Mouse (Mus musculus) splenic B cell, adult 2 months (primary cell): Measurements from ENCODE around the gene Olfr960.

ENCODE experiments used
- DNase-seq: peaks from one replicate; pipeline ENCODE4 v3.0.0-alpha.2; 2011; ENCODE audit warnings: low read depth, low spot score
- H3K27me3 ChIP-seq: 2 replicates; pipeline ENCODE4 v1.6.1; 2012; ENCODE audit warnings: mild to moderate bottlenecking, low read length, moderate library complexity, mixed read lengths; ENCODE audit not compliant: control insufficient read depth, poor library complexity, insufficient read depth, severe bottlenecking
- H3K36me3 ChIP-seq: 2 replicates; pipeline ENCODE4 v1.6.1; 2012; ENCODE audit warnings: mild to moderate bottlenecking, low read length, moderate library complexity, mixed read lengths; ENCODE audit not compliant: control insufficient read depth, poor library complexity, insufficient read depth, severe bottlenecking

Gene Olfr960

GRCm38 (mm10) chr9:39621073-39621472, at the start of gene Olfr960:
Gene Olfr960, plus strand, starts transcription at chr9:39621373.
- H3K27me3 ChIP-seq = no peaks in the 10 kb centered on the region
- no peak for DNase-seq
- H3K36me3 ChIP-seq = no peaks in the 10 kb centered on the region

- DNase-seq = no peak
- Histone ChIP-seq H3K27me3 (no peaks in the 10 kb centered on the region), H3K36me3 (no peaks in the 10 kb centered on the region)
These were observed 45.7 kb upstream of the Olfr960 start, which contains the start of gene Olfr959 for GRCm38 (mm10) chr9:39575469-39575868. Gene Olfr959, minus strand, starts transcription at chr9:39575569.

GRCm38 (mm10) chr9:39577050-39577449, 44.1 kb upstream of the Olfr960 start:
- no peak for DNase-seq
- H3K36me3 ChIP-seq = no peaks in the 10 kb centered on the region
- no peaks in the 10 kb centered on the region for H3K27me3 ChIP-seq

GRCm38 (mm10) chr9:39602536-39603332, 18.4 kb upstream of the Olfr960 start:
- H3K36me3 ChIP-seq = no peaks in the 10 kb centered on the region
- DNase-seq = no peak

GRCm38 (mm10) chr9:39603333-39603845, 17.8 kb upstream of the Olfr960 start:
- Histone ChIP-seq H3K36me3 (no peaks in the 10 kb centered on the region), H3K27me3 (no peaks in the 10 kb centered on the region)
- DNase-seq = no peak

More at GRCm38 (mm10) chr9:39602536-39603332, 18.4 kb upstream of the Olfr960 start:
- no peaks in the 10 kb centered on the region for H3K27me3 ChIP-seq

- H3K36me3 ChIP-seq = no peaks in the 10 kb centered on the region
- no peaks in the 10 kb centered on the region for H3K27me3 ChIP-seq
- DNase-seq = no peak
These were observed 17.1 kb upstream of the Olfr960 start, which contains the start of gene AW551984 for GRCm38 (mm10) chr9:39603999-39604453. Gene AW551984, minus strand, starts transcription at chr9:39604403.

GRCm38 (mm10) chr9:39608497-39608896, 12.7 kb upstream of the Olfr960 start:
- Histone ChIP-seq H3K27me3 (no peaks in the 10 kb centered on the region), H3K36me3 (no peaks in the 10 kb centered on the region)

GRCm38 (mm10) chr9:39610355-39610754, 10.8 kb upstream of the Olfr960 start, which contains the start of gene Olfr148:
Gene Olfr148, plus strand, starts transcription at chr9:39610655.
- Histone ChIP-seq H3K27me3 (no peaks in the 10 kb centered on the region), H3K36me3 (no peaks in the 10 kb centered on the region)
- DNase-seq = no peak

More at GRCm38 (mm10) chr9:39608497-39608896, 12.7 kb upstream of the Olfr960 start:
- DNase-seq = no peak

GRCm38 (mm10) chr9:39611953-39612352, 9.2 kb upstream of the Olfr960 start:
- H3K36me3 ChIP-seq = no peaks in the 10 kb centered on the region
- no peak for DNase-seq
- H3K27me3 ChIP-seq = no peaks in the 10 kb centered on the region

GRCm38 (mm10) chr9:39623783-39624182, 2.6 kb downstream of the Olfr960 start:
- DNase-seq = no peak
- no peaks in the 10 kb centered on the region for H3K36me3 ChIP-seq
- H3K27me3 ChIP-seq = no peaks in the 10 kb centered on the region

GRCm38 (mm10) chr9:39624711-39625110, 3.5 kb downstream of the Olfr960 start:
- Histone ChIP-seq H3K36me3 (no peaks in the 10 kb centered on the region), H3K27me3 (no peaks in the 10 kb centered on the region)
- no peak for DNase-seq

GRCm38 (mm10) chr9:39629069-39629468, 7.9 kb downstream of the Olfr960 start:
- Histone ChIP-seq H3K36me3 (no peaks in the 10 kb centered on the region), H3K27me3 (no peaks in the 10 kb centered on the region)
- no peak for DNase-seq

GRCm38 (mm10) chr9:39633913-39634594, 12.9 kb downstream of the Olfr960 start:
- Histone ChIP-seq H3K27me3 (no peaks in the 10 kb centered on the region), H3K36me3 (no peaks in the 10 kb centered on the region)
- DNase-seq = no peak

GRCm38 (mm10) chr9:39644785-39645184, 23.6 kb downstream of the Olfr960 start, which contains the start of gene Olfr961:
Gene Olfr961, plus strand, starts transcription at chr9:39645085.
- DNase-seq = no peak
- Histone ChIP-seq H3K27me3 (no peaks in the 10 kb centered on the region), H3K36me3 (no peaks in the 10 kb centered on the region)

- DNase-seq = no peak
- no peaks in the 10 kb centered on the region for H3K36me3 ChIP-seq
- no peaks in the 10 kb centered on the region for H3K27me3 ChIP-seq
These were observed 26.2 kb downstream of the Olfr960 start for GRCm38 (mm10) chr9:39647382-39647781.
